8 mouse cellular contexts compared by ENCODE assay signal in genomic region chr9:109039681-109040080, GRCm38 (mm10). TPM values are rescaled to one million over a fixed set of nuclear protein-coding genes. Genes with fewer than 3 reads are reported as not detected.
DNase-seq lines count a peak whose midpoint lies in the region; ATAC-seq lines count a peak whose summit lies in the region.

No protein-coding gene starts in this region.

- peaks cover 37% of the 10 kb centered on the region for H3K4me1 ChIP-seq in heart, embryonic 12.5 days (replicated peaks)
- H3K4me1 ChIP-seq in megakaryocyte, embryonic 14.5 days: peaks cover 40% of the 10 kb centered on the region
- peaks cover 21% of the 10 kb centered on the region for H3K4me1 ChIP-seq in intestine, embryonic 14.5 days (replicated peaks; ENCODE audit: control insufficient read depth, insufficient read depth, low read length)
- peaks cover 14% of the 10 kb centered on the region; the same call in 1 of the 2 replicates for H3K4me1 ChIP-seq in stomach, embryonic 14.5 days (ENCODE audit: control insufficient read depth, insufficient read depth, low read length)

- peak overlapping the region; percentile 79; the same call in 1 of the 2 replicates for H3K4me3 ChIP-seq in heart, embryonic 12.5 days
- H3K4me3 ChIP-seq in megakaryocyte, embryonic 14.5 days (replicated peaks): peak overlapping the region; percentile 97
- H3K4me3 ChIP-seq in intestine, embryonic 14.5 days (ENCODE audit: low read depth, low read length): no peak overlapping the region
- no peak overlapping the region for H3K4me3 ChIP-seq in stomach, embryonic 14.5 days (ENCODE audit: low read depth, low read length)

- intact Hi-C loops in heart, postnatal 10 days (cut with DNase I): loop anchor here (5.0 kb wide), 1 partner anchor 37 kb away; no protein-coding TSS in a partner anchor

- DNase-seq in heart, postnatal 10 days: no peak
- DNase-seq in intestine, embryonic 14.5 days (ENCODE audit: low spot score): no peak
- DNase-seq in layer of hippocampus, postnatal 14 days (ENCODE audit: low spot score in 2 of 2): no peak
- no peak for DNase-seq in MN1 (ENCODE audit: low spot score)

- ATAC-seq in heart, embryonic 12.5 days (ENCODE audit: insufficient number of reproducible peaks, low FRiP score): no peak
- ATAC-seq in megakaryocyte, adult 5-6 weeks (ENCODE audit: poor library complexity, severe bottlenecking): no peak
- no peak for ATAC-seq in intestine, embryonic 14.5 days (replicated peaks; ENCODE audit: low FRiP score, low TSS enrichment, low read depth)
- no peak for ATAC-seq in stomach, embryonic 14.5 days (ENCODE audit: insufficient number of reproducible peaks, insufficient read depth, low FRiP score, low read depth)

- H3K9ac ChIP-seq in heart, embryonic 12.5 days: no peak overlapping the region
- H3K9ac ChIP-seq in intestine, embryonic 14.5 days (ENCODE audit: low read length): no peak overlapping the region
- no peak overlapping the region for H3K9ac ChIP-seq in stomach, embryonic 14.5 days (replicated peaks; ENCODE audit: low read depth, low read length)

- no peaks in the 10 kb centered on the region for H3K27me3 ChIP-seq in heart, embryonic 12.5 days (replicated peaks)
- peaks cover 3% of the 10 kb centered on the region for H3K27me3 ChIP-seq in megakaryocyte, embryonic 14.5 days (replicated peaks)
- H3K27me3 ChIP-seq in intestine, embryonic 14.5 days (replicated peaks; ENCODE audit: control insufficient read depth, insufficient read depth, low read length): no peaks in the 10 kb centered on the region
- no peaks in the 10 kb centered on the region for H3K27me3 ChIP-seq in stomach, embryonic 14.5 days (ENCODE audit: control insufficient read depth, insufficient read depth, low read length)

- H3K36me3 ChIP-seq in heart, embryonic 12.5 days: 0 out of 2 replicates have a peak, but pooled peaks cover 5% of the 10 kb centered on the region
- H3K36me3 ChIP-seq in megakaryocyte, embryonic 14.5 days (replicated peaks; ENCODE audit: low read length): peaks cover 16% of the 10 kb centered on the region
- H3K36me3 ChIP-seq in intestine, embryonic 14.5 days (ENCODE audit: control insufficient read depth, insufficient read depth, low read length): no peaks in the 10 kb centered on the region
- no peaks in the 10 kb centered on the region for H3K36me3 ChIP-seq in stomach, embryonic 14.5 days (ENCODE audit: control insufficient read depth, insufficient read depth, low read length)

- WGBS in heart, embryonic 12.5 days: 72% methylated on average over 4 of the region's 4 CpGs
- WGBS in intestine, embryonic 14.5 days: 72% methylated on average over 4 of the region's 4 CpGs
- WGBS in stomach, embryonic 14.5 days: 76% methylated on average over 4 of the region's 4 CpGs

- peak overlapping the region; percentile 81 for H3K4me2 ChIP-seq in heart, embryonic 12.5 days
- H3K4me2 ChIP-seq in intestine, embryonic 14.5 days (ENCODE audit: low read length): peak overlapping the region; percentile 77
- H3K4me2 ChIP-seq in stomach, embryonic 14.5 days (replicated peaks; ENCODE audit: low read depth, low read length): peak overlapping the region; percentile 75

- no peak overlapping the region for H3K27ac ChIP-seq in heart, embryonic 12.5 days (ENCODE audit: poor library complexity, severe bottlenecking)
- no peak overlapping the region for H3K27ac ChIP-seq in intestine, embryonic 14.5 days (ENCODE audit: low read depth)
- H3K27ac ChIP-seq in stomach, embryonic 14.5 days (ENCODE audit: low read length): no peak overlapping the region

- no peaks in the 10 kb centered on the region for H3K9me3 ChIP-seq in heart, embryonic 12.5 days (replicated peaks)
- no peaks in the 10 kb centered on the region for H3K9me3 ChIP-seq in megakaryocyte, embryonic 14.5 days
- H3K9me3 ChIP-seq in intestine, embryonic 14.5 days (ENCODE audit: control insufficient read depth, low read length): no peaks in the 10 kb centered on the region
- no peaks in the 10 kb centered on the region for H3K9me3 ChIP-seq in stomach, embryonic 14.5 days (ENCODE audit: control insufficient read depth, low read depth, low read length)

RNA-seq across cellular contexts. Expression of gene Shisa5, which starts 1.3 kb away (rescaled TPM):
- polyA plus RNA-seq in heart, embryonic 12.5 days (2016; fragmentation: Nextera tagmentation; extraction: Ambion mirVana): 67.5 and 70.3 TPM in 2 replicates
- 10 to 100 TPM; 51.6 to 53.2 TPM for total RNA-seq in heart, postnatal 10 days (2021)
- 375 and 575 TPM in 2 replicates for polyA plus RNA-seq in megakaryocyte, embryonic 14.5 days (2012; ENCODE audit: insufficient read depth, low replicate concordance)
- total RNA-seq in megakaryocyte, adult 5-6 weeks (2015): 119 and 176 TPM in 2 replicates
- 453 and 632 TPM in 2 replicates for total RNA-seq in megakaryocyte, adult 5-6 weeks (2017)
- polyA plus RNA-seq in intestine, embryonic 14.5 days (2014; fragmentation: Nextera tagmentation; extraction: Ambion mirVana): 80.8 and 85.8 TPM in 2 replicates
- polyA plus RNA-seq in stomach, embryonic 14.5 days (2014; fragmentation: Nextera tagmentation; extraction: Ambion mirVana): 75.0 and 84.4 TPM in 2 replicates
- 10 to 100 TPM; 42.5 to 49.9 TPM for total RNA-seq in layer of hippocampus, postnatal 14 days (2021)

RNA-seq across cellular contexts. Expression of gene Trex1, which starts 19.9 kb away (rescaled TPM):
- polyA plus RNA-seq in heart, embryonic 12.5 days (2016; fragmentation: Nextera tagmentation; extraction: Ambion mirVana): 5.8 and 7.1 TPM in 2 replicates
- 10 to 100 TPM in 1 of 2 experiments, 1 to 10 TPM in 1; 9.8 to 12.2 TPM for total RNA-seq in heart, postnatal 10 days (2021)
- 25.2 and 49.1 TPM in 2 replicates for polyA plus RNA-seq in megakaryocyte, embryonic 14.5 days (2012; ENCODE audit: insufficient read depth, low replicate concordance)
- 119 and 124 TPM in 2 replicates for total RNA-seq in megakaryocyte, adult 5-6 weeks (2015)
- 68.7 and 87.5 TPM in 2 replicates for total RNA-seq in megakaryocyte, adult 5-6 weeks (2017)
- 12.8 and 13.8 TPM in 2 replicates for polyA plus RNA-seq in intestine, embryonic 14.5 days (2014; fragmentation: Nextera tagmentation; extraction: Ambion mirVana)
- polyA plus RNA-seq in stomach, embryonic 14.5 days (2014; fragmentation: Nextera tagmentation; extraction: Ambion mirVana): 11.6 and 12.2 TPM in 2 replicates
- 10 to 100 TPM in 1 of 2 experiments, 1 to 10 TPM in 1; 9.9 to 10.8 TPM for total RNA-seq in layer of hippocampus, postnatal 14 days (2021)

RNA-seq across cellular contexts. Expression of gene Atrip, which starts 34.2 kb away (rescaled TPM):
- polyA plus RNA-seq in heart, embryonic 12.5 days (2016; fragmentation: Nextera tagmentation; extraction: Ambion mirVana): 17.9 and 19.6 TPM in 2 replicates
- total RNA-seq in heart, postnatal 10 days (2021): 10 to 100 TPM in 1 of 2 experiments, 1 to 10 TPM in 1; 9.2 to 10.4 TPM
- polyA plus RNA-seq in megakaryocyte, embryonic 14.5 days (2012; ENCODE audit: insufficient read depth, low replicate concordance): 2.2 and 2.8 TPM in 2 replicates
- 7.2 and 9.5 TPM in 2 replicates for total RNA-seq in megakaryocyte, adult 5-6 weeks (2015)
- total RNA-seq in megakaryocyte, adult 5-6 weeks (2017): 9.7 and 10.2 TPM in 2 replicates
- polyA plus RNA-seq in intestine, embryonic 14.5 days (2014; fragmentation: Nextera tagmentation; extraction: Ambion mirVana): 27.7 and 28.2 TPM in 2 replicates
- 27.2 and 29.3 TPM in 2 replicates for polyA plus RNA-seq in stomach, embryonic 14.5 days (2014; fragmentation: Nextera tagmentation; extraction: Ambion mirVana)
- 10 to 100 TPM; 27.3 to 31.7 TPM for total RNA-seq in layer of hippocampus, postnatal 14 days (2021)

RNA-seq across cellular contexts. Expression of gene Ccdc51, which starts 42.6 kb away (rescaled TPM):
- polyA plus RNA-seq in heart, embryonic 12.5 days (2016; fragmentation: Nextera tagmentation; extraction: Ambion mirVana): 14.6 and 16.3 TPM in 2 replicates
- total RNA-seq in heart, postnatal 10 days (2021): 10 to 100 TPM; 10.3 to 12.4 TPM
- polyA plus RNA-seq in megakaryocyte, embryonic 14.5 days (2012; ENCODE audit: insufficient read depth, low replicate concordance): 3.8 TPM in 1 of 2 replicates, not detected in the other
- total RNA-seq in megakaryocyte, adult 5-6 weeks (2015): 4.7 and 6.0 TPM in 2 replicates
- 6.7 and 11.0 TPM in 2 replicates for total RNA-seq in megakaryocyte, adult 5-6 weeks (2017)
- 12.9 and 14.5 TPM in 2 replicates for polyA plus RNA-seq in intestine, embryonic 14.5 days (2014; fragmentation: Nextera tagmentation; extraction: Ambion mirVana)
- 12.9 and 13.1 TPM in 2 replicates for polyA plus RNA-seq in stomach, embryonic 14.5 days (2014; fragmentation: Nextera tagmentation; extraction: Ambion mirVana)
- 1 to 10 TPM; 7.4 to 9.4 TPM for total RNA-seq in layer of hippocampus, postnatal 14 days (2021)

RNA-seq across cellular contexts. Expression of gene Tma7, which starts 42.7 kb away (rescaled TPM):
- polyA plus RNA-seq in heart, embryonic 12.5 days (2016; fragmentation: Nextera tagmentation; extraction: Ambion mirVana): 715 and 742 TPM in 2 replicates
- 100 to 1,000 TPM; 272 to 274 TPM for total RNA-seq in heart, postnatal 10 days (2021)
- 28.0 and 687 TPM in 2 replicates for polyA plus RNA-seq in megakaryocyte, embryonic 14.5 days (2012; ENCODE audit: insufficient read depth, low replicate concordance)
- total RNA-seq in megakaryocyte, adult 5-6 weeks (2015): 367 and 406 TPM in 2 replicates
- 109 and 136 TPM in 2 replicates for total RNA-seq in megakaryocyte, adult 5-6 weeks (2017)
- 682 and 702 TPM in 2 replicates for polyA plus RNA-seq in intestine, embryonic 14.5 days (2014; fragmentation: Nextera tagmentation; extraction: Ambion mirVana)
- polyA plus RNA-seq in stomach, embryonic 14.5 days (2014; fragmentation: Nextera tagmentation; extraction: Ambion mirVana): 633 and 676 TPM in 2 replicates
- 100 to 1,000 TPM; 304 to 316 TPM for total RNA-seq in layer of hippocampus, postnatal 14 days (2021)

Comparison
In these comparisons a context has a peak if more than half of its experiments do, and no peak if none do; other contexts are left out.
1. H3K4me3 ChIP-seq: peak in heart, embryonic 12.5 days (single experiment) and megakaryocyte, embryonic 14.5 days (single experiment); none in intestine, embryonic 14.5 days (single experiment) and stomach, embryonic 14.5 days (single experiment).
2. Peak in every context shown above with its lines, with median percentiles within 50 percentile points of each other: H3K4me2 ChIP-seq.